Mouse (Mus musculus): ENCODE results near the gene Adcy4.

- no peak for TF ChIP-seq CTCF (IDR thresholded peaks at IDR 0.05)
- no peak for TF ChIP-seq POLR2A (IDR thresholded peaks at IDR 0.05; ENCODE audit: insufficient read depth, low read depth, low read length)
These were observed 62.8 kb downstream of the Adcy4 start for GRCm38 (mm10) chr14:55721076-55721475.
